Mouse (Mus musculus) lung, embryonic 14.5 days (tissue): ENCODE data around the gene Cmklr1. TPM values are rescaled to one million over a fixed set of nuclear protein-coding genes. Genes with fewer than 3 reads are reported as not detected.

Experiments used
- ATAC-seq: fragments of 200-750 bp; cut with Nextera tagmentation; 2 replicates; pipeline ENCODE4 v1.8.0; 2017; ENCODE audit warnings: mild to moderate bottlenecking, moderate TSS enrichment, moderate library complexity; ENCODE audit not compliant: insufficient read depth
- DNase-seq: peaks from one replicate; pipeline ENCODE4 v3.0.0-alpha.2; 2015
- H3K27ac ChIP-seq: fragments of 300-500 bp; sonication (generic); 2 replicates; pipeline ENCODE4 v1.5.1; 2014; ENCODE audit warnings: low read depth, mild to moderate bottlenecking, moderate library complexity
- H3K27me3 ChIP-seq: fragments of 300-500 bp; sonication (generic); 2 replicates; pipeline ENCODE4 v1.6.1; 2014; ENCODE audit warnings: low read length, control low read depth; ENCODE audit not compliant: insufficient read depth
- H3K36me3 ChIP-seq: fragments of 300-500 bp; sonication (generic); 2 replicates; pipeline ENCODE4 v1.6.1; 2014; ENCODE audit warnings: control low read depth; ENCODE audit not compliant: insufficient read depth
- H3K4me1 ChIP-seq: fragments of 300-500 bp; sonication (generic); 2 replicates; pipeline ENCODE4 v1.6.1; 2014; ENCODE audit warnings: antibody characterized with exemption, control low read depth; ENCODE audit not compliant: insufficient read depth
- H3K4me2 ChIP-seq: fragments of 300-500 bp; sonication (generic); 2 replicates; pipeline ENCODE4 v1.6.1; 2014; ENCODE audit warnings: mild to moderate bottlenecking
- H3K4me3 ChIP-seq: fragments of 300-500 bp; sonication (generic); 2 replicates; pipeline ENCODE4 v1.5.1; 2014; ENCODE audit warnings: low read depth, low read length
- H3K9ac ChIP-seq: fragments of 300-500 bp; sonication (generic); 2 replicates; pipeline ENCODE4 v1.6.1; 2014
- H3K9me3 ChIP-seq: fragments of 300-500 bp; sonication (generic); 2 replicates; pipeline ENCODE4 v1.6.1; 2016; ENCODE audit warnings: low read depth, low read length, control low read depth
- CTCF ChIP-seq: IDR thresholded peaks from 2 replicates; pipeline ENCODE4 v1.5.1; 2016; ENCODE audit warnings: antibody characterized with exemption, low read depth
- WGBS: fragments of 180-500 bp; shearing (Covaris S2); extraction: QIAGEN DNeasy Blood & Tissue Kit; methylation state at CpG from one replicate; pipeline ENCODE4 v1.1.7; 2014; 5-methylcytosine and 5-hydroxymethylcytosine counted together
- polyA plus RNA-seq: library from polyadenylated mRNA; unstranded; fragments of >200 nt; fragmentation: Nextera tagmentation; extraction: Ambion mirVana; gene quantifications from 2 replicates; pipeline ENCODE4 v1.2.1, GENCODE M21; 2014

Cmklr1 gene
- polyA plus RNA-seq, 1 experiment from 2014 or later = 8.3 TPM

DNA sequence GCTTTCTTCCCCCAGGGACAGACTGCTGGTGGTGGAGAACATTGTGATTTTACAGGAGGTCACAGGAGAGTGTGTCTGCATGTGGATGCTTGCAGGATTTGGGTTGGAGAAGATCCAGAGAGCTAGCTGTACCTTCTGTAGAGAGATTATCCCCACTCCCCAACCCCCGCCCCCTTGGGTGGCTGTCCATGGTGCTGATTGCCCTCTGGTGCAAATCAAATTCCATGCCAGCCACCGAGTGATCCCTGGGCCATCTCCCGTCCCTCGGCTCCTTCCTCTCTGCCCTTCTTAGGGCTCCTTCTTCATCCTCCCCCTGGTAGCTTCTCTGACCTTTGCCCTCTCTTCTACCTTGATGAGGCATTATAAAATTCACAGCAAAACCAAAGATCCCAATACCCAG is 85.8 kb downstream of the Cmklr1 start:
- H3K4me3 ChIP-seq = no peak overlapping the region
- H3K4me2 ChIP-seq = no peak overlapping the region
- H3K27ac ChIP-seq = no peak overlapping the region
- DNase-seq (peak; percentile 40), ATAC-seq (no peak)
- no peaks in the 10 kb centered on the region for H3K9me3 ChIP-seq
- H3K27me3 ChIP-seq = no peaks in the 10 kb centered on the region
- no peaks in the 10 kb centered on the region for H3K4me1 ChIP-seq
- 23% methylated on average over 4 of the region's 4 CpGs for WGBS
- H3K36me3 ChIP-seq = no peaks in the 10 kb centered on the region
- no peak for TF ChIP-seq CTCF
- H3K9ac ChIP-seq = no peak overlapping the region

Other genes starting within 250 kb of the Cmklr1 start
- gene Wscd2, start 160.1 kb downstream of the Cmklr1 start, polyA plus RNA-seq = 5.9 and 6.4 TPM in 2 replicates
- 0.38 TPM in 1 of 2 replicates, not detected in the other for gene 1700069L16Rik, start 74.3 kb upstream of the Cmklr1 start, polyA plus RNA-seq
- gene Ficd, start 85.4 kb upstream of the Cmklr1 start, polyA plus RNA-seq = 3.6 and 4.3 TPM in 2 replicates
- gene Sart3, start 122.1 kb upstream of the Cmklr1 start, polyA plus RNA-seq = 53.8 and 63.1 TPM in 2 replicates
- 112 and 116 TPM in 2 replicates for gene Iscu, start 122.3 kb upstream of the Cmklr1 start, polyA plus RNA-seq
- 23.0 and 23.6 TPM in 2 replicates for gene Tmem119, start 150.1 kb upstream of the Cmklr1 start, polyA plus RNA-seq
- gene Selplg, start 182.2 kb upstream of the Cmklr1 start, polyA plus RNA-seq = 2.9 and 3.4 TPM in 2 replicates